Mouse (Mus musculus) olfactory bulb, adult 2 months (tissue): Measurements from ENCODE around the gene Ccnq.

ENCODE experiments used
- CTCF ChIP-seq: fragments of 200-500 bp; IDR thresholded peaks from 2 replicates; pipeline ENCODE4 v1.5.1; 2012; ENCODE audit warnings: low read depth, mild to moderate bottlenecking, low read length, moderate library complexity; ENCODE audit not compliant: insufficient read depth
- POLR2A ChIP-seq: fragments of 200-500 bp; IDR thresholded peaks from 2 replicates; pipeline ENCODE4 v1.6.1; 2012; ENCODE audit warnings: mild to moderate bottlenecking, low read depth, low read length, moderate library complexity; ENCODE audit not compliant: insufficient read depth

GRCm38 (mm10) chr11:78739361-78739760, 12.2 kb downstream of the Ccnq start:
- TF ChIP-seq CTCF (no peak), POLR2A (no peak)
